Mouse (Mus musculus) MEL (cell line): ENCODE measurements around the gene Prcd.

Experiments
- CTCF ChIP-seq, 3 experiments: IDR thresholded peaks in 2 of 3; conservative IDR thresholded peaks in 1 of 3; 2 replicates each; pipeline ENCODE4 v1.5.1; 2011 to 2012; ENCODE audit warnings: low read length in 3 of 3, low read depth in 2 of 3, mild to moderate bottlenecking in 2 of 3, improper control_type of control experiment in 1 of 3, inconsistent platforms in 1 of 3, mixed read lengths in 1 of 3, moderate library complexity in 1 of 3; ENCODE audit not compliant: control insufficient read depth in 1 of 3, insufficient read depth in 1 of 3, poor library complexity in 1 of 3, severe bottlenecking in 1 of 3
- GATA1 ChIP-seq: IDR thresholded peaks from 2 replicates; pipeline ENCODE4 v1.6.1; 2011; ENCODE audit warnings: low read depth, low read length, improper control_type of control experiment
- MXI1 ChIP-seq: IDR thresholded peaks from 2 replicates; pipeline ENCODE4 v1.6.1; 2011; ENCODE audit warnings: mild to moderate bottlenecking, low read depth, low read length, improper control_type of control experiment
- NELFE ChIP-seq: IDR thresholded peaks from 2 replicates; pipeline ENCODE4 v1.6.1; 2011; ENCODE audit warnings: low read depth, low read length, improper control_type of control experiment
- POLR2A ChIP-seq, 2 experiments: IDR thresholded peaks; 2 replicates each; pipeline ENCODE4 v1.6.1; 2011 to 2012; ENCODE audit warnings: low read length in 2 of 2, mild to moderate bottlenecking in 2 of 2, control low read depth in 1 of 2, improper control_type of control experiment in 1 of 2, low read depth in 1 of 2, moderate library complexity in 1 of 2; ENCODE audit not compliant: control insufficient read depth in 1 of 2, insufficient read depth in 1 of 2, poor library complexity in 1 of 2
- TAL1 ChIP-seq: IDR thresholded peaks from 2 replicates; pipeline ENCODE4 v1.6.1; 2012; ENCODE audit warnings: mild to moderate bottlenecking, inconsistent platforms, low read length, moderate library complexity, mixed read lengths
- TCF12 ChIP-seq: IDR thresholded peaks from 2 replicates; pipeline ENCODE4 v1.6.1; 2014; ENCODE audit warnings: low read depth, mild to moderate bottlenecking, inconsistent platforms, low read length, improper control_type of control experiment, moderate library complexity
- USF2 ChIP-seq, 2 experiments: IDR thresholded peaks; 2 replicates each; pipeline ENCODE4 v1.6.1; 2011 to 2012; ENCODE audit warnings: improper control_type of control experiment in 2 of 2, low read length in 2 of 2, borderline replicate concordance in 1 of 2, inconsistent platforms in 1 of 2, low read depth in 1 of 2, mild to moderate bottlenecking in 1 of 2; ENCODE audit not compliant: insufficient read depth in 1 of 2
- ZNF384 ChIP-seq: IDR thresholded peaks from 2 replicates; pipeline ENCODE4 v1.6.1; 2012; ENCODE audit warnings: low read depth, mild to moderate bottlenecking, inconsistent platforms, low read length, improper control_type of control experiment

GRCm38 (mm10) chr11:116604097-116604496, 49.2 kb upstream of the Prcd start:
- TF ChIP-seq GATA1 (no peak), CTCF (IDR thresholded peaks at IDR 0.05 in 2 of 3, conservative IDR thresholded peaks at IDR 0.05 in 1 of 3; ENCODE audit: control insufficient read depth in 1 of 3, insufficient read depth in 1 of 3, low read depth in 2 of 3, low read length in 3 of 3, poor library complexity in 1 of 3, severe bottlenecking in 1 of 3) (no peak), MXI1 (no peak), NELFE (no peak), TAL1 (no peak), USF2 (IDR thresholded peaks at IDR 0.05; ENCODE audit: borderline replicate concordance in 1 of 2, insufficient read depth in 1 of 2, low read depth in 1 of 2, low read length in 2 of 2) (no peak), POLR2A (IDR thresholded peaks at IDR 0.05; ENCODE audit: control insufficient read depth in 1 of 2, insufficient read depth in 1 of 2, low read depth in 1 of 2, low read length in 2 of 2, poor library complexity in 1 of 2) (no peak), ZNF384 (no peak), TCF12 (no peak)
